Mouse (Mus musculus) CD4-positive, CD25-positive, alpha-beta regulatory T cell, adult 4 months (primary cell): ENCODE results near the gene Hist1h2bq. TPM values are rescaled to one million over a fixed set of nuclear protein-coding genes. Genes with fewer than 3 reads are reported as not detected.
A peak's percentile ranks its signal among the peaks of the same experiment; 100 is the strongest.
"Not testable (repeated sequence)": the region's sequence is repeated elsewhere in the genome, so short reads cannot be mapped to it uniquely, and the experiment has no call there.

Experiments used
- ATAC-seq: one replicate; pipeline ENCODE4 v1.8.0; 2017
- polyA plus RNA-seq, 2 experiments: library from polyadenylated mRNA; unstranded; fragments of 100-300 nt; shearing (Covaris generic); gene quantifications; one replicate each; pipeline ENCODE4 v1.2.1; 2017

Hist1h2bq gene
- polyA plus RNA-seq, 2 experiments from 2014 or later = 4.9 to 6.4 TPM

GRCm38 (mm10) chr13:21787760-21788593, 22.0 kb downstream of the Hist1h2bq start:
- ATAC-seq = no peak

- peak; percentile 90 for ATAC-seq
Observed at GRCm38 (mm10) chr13:21786899-21787629, 22.9 kb downstream of the Hist1h2bq start, which contains the start of the genes Hist1h2an and Hist1h2bp. Gene Hist1h2an (minus strand): TSS chr13:21787218. Gene Hist1h2bp (plus strand): TSS chr13:21787461.

- no peak for ATAC-seq
Observed at GRCm38 (mm10) chr13:21786189-21786898, 23.7 kb downstream of the Hist1h2bq start.

- no peak for ATAC-seq
Observed at GRCm38 (mm10) chr13:21784311-21784710, 25.7 kb downstream of the Hist1h2bq start.

GRCm38 (mm10) chr13:21783734-21784161, 26.2 kb downstream of the Hist1h2bq start:
- ATAC-seq = no peak

GRCm38 (mm10) chr13:21783255-21783617, 26.8 kb downstream of the Hist1h2bq start, which contains the start of gene Hist1h3i:
Gene Hist1h3i (minus strand): TSS chr13:21783370.
- ATAC-seq = peak; percentile 62

GRCm38 (mm10) chr13:21782361-21783254, 27.4 kb downstream of the Hist1h2bq start:
- ATAC-seq = not testable (repeated sequence)

GRCm38 (mm10) chr13:21781639-21782038, 28.4 kb downstream of the Hist1h2bq start:
- ATAC-seq = no peak

GRCm38 (mm10) chr13:21781021-21781555, 28.9 kb downstream of the Hist1h2bq start:
- no peak for ATAC-seq

GRCm38 (mm10) chr13:21779767-21780731, 29.9 kb downstream of the Hist1h2bq start, which contains the start of gene Hist1h1b:
Gene Hist1h1b (minus strand): TSS chr13:21780625.
- peak; percentile 6 for ATAC-seq

GRCm38 (mm10) chr13:21778814-21779766, 30.9 kb downstream of the Hist1h2bq start:
- ATAC-seq = peak; percentile 87

Other genes starting within 250 kb of the Hist1h2bq start
- gene Olfr1364, start 228.4 kb downstream of the Hist1h2bq start, polyA plus RNA-seq = not detected
- gene Olfr1362, start 196.2 kb downstream of the Hist1h2bq start, polyA plus RNA-seq = not detected
- not detected for gene Olfr11, start 167.7 kb downstream of the Hist1h2bq start, polyA plus RNA-seq
- not detected for gene Olfr1361, start 146.8 kb downstream of the Hist1h2bq start, polyA plus RNA-seq
- gene Olfr1360, start 132.8 kb downstream of the Hist1h2bq start, polyA plus RNA-seq = not detected
- gene Olfr1359, start 112.1 kb downstream of the Hist1h2bq start, polyA plus RNA-seq = not detected
- not detected for gene Hist1h2bl, start 94.1 kb downstream of the Hist1h2bq start, polyA plus RNA-seq
- gene Hist1h2ai, start 93.8 kb downstream of the Hist1h2bq start, polyA plus RNA-seq = 10 to 100 TPM in 1 of 2 experiments, not detected in 1; 41.5 TPM
- gene Hist1h3h, start 92.5 kb downstream of the Hist1h2bq start, polyA plus RNA-seq = 1 to 10 TPM; 2.1 to 2.5 TPM
- 1 to 10 TPM; 1.8 to 2.5 TPM for gene Hist1h2bm, start 88.2 kb downstream of the Hist1h2bq start, polyA plus RNA-seq
- not detected for gene Hist1h4j, start 75.1 kb downstream of the Hist1h2bq start, polyA plus RNA-seq
- gene Hist1h4k, start 59.7 kb downstream of the Hist1h2bq start, polyA plus RNA-seq = 10 to 100 TPM in 1 of 2 experiments, 1 to 10 TPM in 1; 8.2 to 16.8 TPM
- 1 to 10 TPM in 1 of 2 experiments, not detected in 1; 2.1 TPM for gene Hist1h2ak, start 56.4 kb downstream of the Hist1h2bq start, polyA plus RNA-seq
- 1 to 10 TPM in 1 of 2 experiments, not detected in 1; 5.6 TPM for gene Hist1h2bn, start 56.1 kb downstream of the Hist1h2bq start, polyA plus RNA-seq
- 1 to 10 TPM; 3.6 to 5.1 TPM for gene Hist1h1b, start 29.6 kb downstream of the Hist1h2bq start, polyA plus RNA-seq
- not detected for gene Hist1h3i, start 26.8 kb downstream of the Hist1h2bq start, polyA plus RNA-seq
- 1 to 10 TPM in 1 of 2 experiments, not detected in 1; 8.0 TPM for gene Hist1h2an, start 23.0 kb downstream of the Hist1h2bq start, polyA plus RNA-seq
- gene Hist1h2bp, start 22.7 kb downstream of the Hist1h2bq start, polyA plus RNA-seq = not detected
- not detected for gene Hist1h2ao, start 268 bp upstream of the Hist1h2bq start, polyA plus RNA-seq
- gene Hist1h4m, start 1.5 kb upstream of the Hist1h2bq start, polyA plus RNA-seq = 10 to 100 TPM in 1 of 2 experiments, not detected in 1; 21.4 TPM
- gene Hist1h4n, start 22.0 kb upstream of the Hist1h2bq start, polyA plus RNA-seq = 10 to 100 TPM in 1 of 2 experiments, not detected in 1; 12.8 TPM
- gene Hist1h2ap, start 23.3 kb upstream of the Hist1h2bq start, polyA plus RNA-seq = 100 to 1,000 TPM in 1 of 2 experiments, 10 to 100 TPM in 1; 94.5 to 115 TPM
- 1 to 10 TPM; 4.7 to 6.5 TPM for gene Hist1h2br, start 23.5 kb upstream of the Hist1h2bq start, polyA plus RNA-seq
- under 1 TPM in 1 of 2 experiments, not detected in 1; 0.37 TPM for gene Zfp184, start 134.9 kb upstream of the Hist1h2bq start, polyA plus RNA-seq
- not detected for gene Pom121l2, start 171.0 kb upstream of the Hist1h2bq start, polyA plus RNA-seq
- under 1 TPM in 1 of 2 experiments, not detected in 1; 0.74 TPM for gene Prss16, start 199.5 kb upstream of the Hist1h2bq start, polyA plus RNA-seq
- not detected for gene Hist1h2ah, start 225.4 kb upstream of the Hist1h2bq start, polyA plus RNA-seq
- 1 to 10 TPM in 1 of 2 experiments, not detected in 1; 4.8 TPM for gene Hist1h2bk, start 225.7 kb upstream of the Hist1h2bq start, polyA plus RNA-seq
- 1 to 10 TPM; 5.4 to 6.7 TPM for gene Hist1h4i, start 231.2 kb upstream of the Hist1h2bq start, polyA plus RNA-seq
- gene Hist1h2ag, start 232.7 kb upstream of the Hist1h2bq start, polyA plus RNA-seq = not detected
- gene Hist1h2bj, start 233.0 kb upstream of the Hist1h2bq start, polyA plus RNA-seq = 1 to 10 TPM; 3.8 to 9.5 TPM